Mouse (Mus musculus): ENCODE results near the gene BC051019. TPM values are rescaled to one million over a fixed set of nuclear protein-coding genes. Genes with fewer than 3 reads are reported as not detected.

The BC051019 gene
- polyA plus RNA-seq, 1 experiment from 2014 or later = 4.6 TPM

Other genes starting within 250 kb of the BC051019 start
- 2.9 and 3.2 TPM in 2 replicates for gene Trim66, start 215.7 kb downstream of the BC051019 start, polyA plus RNA-seq (2014; fragmentation: Nextera tagmentation; extraction: Ambion mirVana)
- 152 and 153 TPM in 2 replicates for gene Rpl27a, start 204.7 kb downstream of the BC051019 start, polyA plus RNA-seq (2014; fragmentation: Nextera tagmentation; extraction: Ambion mirVana)
- gene St5, start 20.2 kb downstream of the BC051019 start, polyA plus RNA-seq (2014; fragmentation: Nextera tagmentation; extraction: Ambion mirVana) = 45.7 and 49.2 TPM in 2 replicates
- gene Akip1, start 20.2 kb downstream of the BC051019 start, polyA plus RNA-seq (2014; fragmentation: Nextera tagmentation; extraction: Ambion mirVana) = 30.9 and 37.1 TPM in 2 replicates
- gene Ascl3, start 7.9 kb upstream of the BC051019 start, polyA plus RNA-seq (2014; fragmentation: Nextera tagmentation; extraction: Ambion mirVana) = 0.42 TPM in 1 of 2 replicates, not detected in the other
- gene Tmem9b, start 29.0 kb upstream of the BC051019 start, polyA plus RNA-seq (2014; fragmentation: Nextera tagmentation; extraction: Ambion mirVana) = 71.2 and 73.6 TPM in 2 replicates
- gene Nrip3, start 58.2 kb upstream of the BC051019 start, polyA plus RNA-seq (2014; fragmentation: Nextera tagmentation; extraction: Ambion mirVana) = 1.8 and 1.9 TPM in 2 replicates
- gene Scube2, start 141.8 kb upstream of the BC051019 start, polyA plus RNA-seq (2014; fragmentation: Nextera tagmentation; extraction: Ambion mirVana) = 5.2 and 7.7 TPM in 2 replicates
- 53.3 and 58.3 TPM in 2 replicates for gene Dennd5a, start 236.6 kb upstream of the BC051019 start, polyA plus RNA-seq (2014; fragmentation: Nextera tagmentation; extraction: Ambion mirVana)